Mouse (Mus musculus): ENCODE data around the gene Serinc2. TPM values are rescaled to one million over a fixed set of nuclear protein-coding genes. Genes with fewer than 3 reads are reported as not detected.

Gene Serinc2
- 277 and 555 TPM in 2 replicates for polyA plus RNA-seq (2012; rRNA removed; ENCODE audit: low replicate concordance)

DNA sequence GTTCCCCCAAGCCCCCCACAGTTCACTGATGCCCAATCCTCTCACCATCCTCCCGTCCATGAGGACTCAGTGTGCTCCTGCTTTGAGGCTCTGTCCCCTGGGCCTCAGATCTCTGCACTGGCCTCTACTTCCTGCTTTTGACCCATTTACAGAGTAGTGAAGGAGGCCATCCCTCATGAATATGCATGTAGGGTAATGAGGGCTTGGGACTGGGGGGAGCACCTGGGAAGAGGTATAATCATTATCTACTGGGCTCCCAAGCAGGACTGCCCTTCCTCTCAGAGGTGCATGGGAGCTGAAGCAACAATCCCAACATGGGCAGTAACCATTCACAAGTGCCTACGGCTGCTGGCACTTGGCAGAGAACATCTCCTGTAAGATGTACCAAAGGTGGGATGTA, at the start of gene Serinc2:
Serinc2 (minus strand) TSS at position 101 of the 400 bp plus-strand sequence.

DNA sequence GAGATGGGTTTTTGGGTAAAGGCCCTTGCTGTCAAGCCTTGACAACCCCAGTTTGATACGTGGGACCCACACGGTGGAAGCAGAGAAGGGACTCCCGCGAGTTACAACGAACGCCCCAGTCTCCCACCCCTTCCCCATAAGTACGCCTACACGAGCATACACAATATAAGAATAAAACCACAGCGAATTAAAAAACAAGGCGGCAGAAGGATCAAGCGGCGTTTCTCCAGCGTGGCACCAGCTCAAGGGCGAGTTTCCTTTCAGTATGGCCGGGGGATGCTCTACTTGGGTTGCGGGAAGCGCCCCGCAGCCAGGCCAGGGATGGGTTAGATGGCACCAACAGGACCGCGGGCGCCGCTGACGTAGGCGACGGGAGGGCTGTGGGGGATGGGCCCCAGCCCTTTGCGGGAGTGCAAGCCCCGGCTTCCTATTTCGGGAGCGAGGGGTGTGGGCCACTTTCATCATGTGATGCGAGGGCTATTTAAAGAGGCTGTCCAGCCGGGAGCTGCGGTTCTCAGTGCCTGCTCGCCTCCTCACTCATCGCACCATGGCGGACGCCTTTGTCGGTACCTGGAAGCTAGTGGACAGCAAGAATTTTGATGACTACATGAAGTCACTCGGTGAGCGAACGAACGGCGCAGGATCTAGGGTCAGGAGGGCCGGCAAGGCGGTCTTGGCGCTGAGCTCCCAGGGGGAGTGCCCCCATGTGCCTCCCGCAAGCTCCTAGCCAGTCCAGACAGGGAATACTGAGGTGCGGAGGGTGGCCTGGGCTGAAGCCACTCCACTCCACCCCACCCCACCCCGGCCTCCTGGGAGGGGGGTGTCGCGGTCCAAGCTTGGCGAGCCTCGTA, 29.5 kb upstream of the Serinc2 start, which contains the start of the genes Fabp3 and Gm10570:
Fabp3 (plus strand) TSS at position 365 of the 851 bp plus-strand sequence.
Gm10570 (minus strand) TSS at position 444 of the 851 bp plus-strand sequence.

GRCm38 (mm10) chr4:130222179-130222578, 56.8 kb downstream of the Serinc2 start, which contains the start of gene Gm853:
TSS of gene Gm853 (minus strand) at chr4:130222401.

Other genes with a start within 250 kb of the Serinc2 start
- 6.3 and 12.2 TPM in 2 replicates for gene Col16a1, start 231.4 kb downstream of the Serinc2 start, polyA plus RNA-seq (2012; rRNA removed; ENCODE audit: low replicate concordance)
- 153 and 237 TPM in 2 replicates for gene Pef1, start 176.6 kb downstream of the Serinc2 start, polyA plus RNA-seq (2012; rRNA removed; ENCODE audit: low replicate concordance)
- 1.7 and 5.3 TPM in 2 replicates for gene Hcrtr1, start 139.8 kb downstream of the Serinc2 start, polyA plus RNA-seq (2012; rRNA removed; ENCODE audit: low replicate concordance)
- 83.4 and 126 TPM in 2 replicates for gene Tinagl1, start 104.1 kb downstream of the Serinc2 start, polyA plus RNA-seq (2012; rRNA removed; ENCODE audit: low replicate concordance)
- not detected in 2 replicates for gene Gm853, start 56.8 kb downstream of the Serinc2 start, polyA plus RNA-seq (2012; rRNA removed; ENCODE audit: low replicate concordance)
- gene Fabp3, start 29.4 kb upstream of the Serinc2 start, polyA plus RNA-seq (2012; rRNA removed; ENCODE audit: low replicate concordance) = 0.51 and 0.92 TPM in 2 replicates
- not detected in 2 replicates for gene Gm10570, start 29.5 kb upstream of the Serinc2 start, polyA plus RNA-seq (2012; rRNA removed; ENCODE audit: low replicate concordance)
- gene Zcchc17, start 80.7 kb upstream of the Serinc2 start, polyA plus RNA-seq (2012; rRNA removed; ENCODE audit: low replicate concordance) = 31.8 and 33.2 TPM in 2 replicates
- 16.4 and 18.1 TPM in 2 replicates for gene Snrnp40, start 80.9 kb upstream of the Serinc2 start, polyA plus RNA-seq (2012; rRNA removed; ENCODE audit: low replicate concordance)

Data from duodenum, adult 2 months (tissue).